Mouse (Mus musculus) left cerebral cortex, adult 8-10 months (tissue): ENCODE measurements around the gene Islr. TPM values are rescaled to one million over a fixed set of nuclear protein-coding genes. Genes with fewer than 3 reads are reported as not detected.

Source experiments
- DNase-seq, 2 experiments: peaks; one replicate each; pipeline ENCODE4 v3.0.0; 2022; ENCODE audit warnings: low spot score in 2 of 2
- microRNA-seq, 2 experiments: library from miRNA; unstranded; fragments of <30 nt; microRNA quantifications; one replicate each; pipeline ENCODE4 v1.2.0; 2022
- total RNA-seq, 4 experiments: library from RNA; stranded (reverse); gene quantifications; 2 replicates each; pipeline ENCODE4 v1.2.4; 2022

The Islr gene
- total RNA-seq, 4 experiments from 2014 or later = 14.8 to 23.4 (median 18.9) TPM

DNA sequence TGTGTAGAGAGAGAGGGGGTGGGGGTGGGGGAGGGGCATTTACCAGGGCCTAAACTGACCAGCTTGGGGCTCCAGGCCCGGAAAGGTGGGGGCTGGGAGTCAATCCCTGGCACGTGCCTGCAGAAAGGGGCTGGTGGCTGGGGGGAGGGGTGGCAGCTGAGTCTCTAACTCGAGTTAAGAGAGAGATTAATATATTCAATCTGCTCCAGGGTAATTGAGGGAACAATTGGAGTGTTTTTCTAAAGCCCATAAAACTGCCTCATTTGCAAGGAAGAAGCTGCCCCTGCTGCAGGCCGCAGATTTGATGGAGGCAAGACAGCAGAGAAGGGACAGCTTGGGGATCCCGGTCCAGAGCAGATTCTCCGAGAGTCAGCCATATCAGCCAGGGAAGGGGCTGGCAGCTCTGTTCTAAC, 91.2 kb downstream of the Islr start:
- no peak for DNase-seq

DNA sequence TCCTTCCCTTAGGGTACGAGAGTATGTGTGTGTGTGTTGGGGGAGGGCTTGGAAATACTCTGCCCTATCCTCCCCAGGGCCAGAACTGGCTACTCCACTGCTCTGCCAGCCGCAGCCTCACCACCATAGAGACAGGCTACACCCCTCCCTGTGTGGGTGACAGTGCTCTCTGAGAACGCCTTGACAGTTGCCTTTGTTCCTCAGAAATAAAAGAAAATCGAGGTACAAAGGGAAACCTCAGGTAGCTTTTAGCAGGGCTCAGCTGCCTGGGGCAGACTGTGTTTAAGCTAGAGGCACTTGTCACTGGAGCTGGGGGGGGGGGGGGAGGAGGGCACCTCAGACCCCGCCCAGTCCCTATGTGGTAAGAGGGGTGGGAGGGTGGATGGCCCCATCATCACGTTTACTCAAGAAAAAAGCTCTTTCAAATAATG, 91.8 kb downstream of the Islr start:
- no peak for DNase-seq

DNA sequence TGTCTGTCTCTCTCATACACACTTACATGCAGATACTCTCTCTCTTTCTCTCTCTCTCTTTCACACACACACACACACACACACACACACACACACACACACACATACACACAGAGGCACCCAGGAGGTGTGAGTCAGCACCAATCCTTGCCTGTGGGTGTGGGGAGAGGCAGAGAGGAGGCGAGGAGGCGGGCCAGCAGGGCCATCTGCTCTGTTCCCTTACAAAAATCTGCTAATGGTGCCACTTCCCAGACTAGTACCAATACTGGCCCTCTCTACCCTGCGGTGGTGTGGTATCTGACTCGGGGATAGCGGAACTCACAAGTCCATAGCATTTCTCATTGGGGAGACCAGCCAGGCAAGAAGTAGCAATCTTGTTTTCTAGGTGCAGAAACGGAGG, 92.7 kb downstream of the Islr start:
- peak; percentile 58 to 91 for DNase-seq

- DNase-seq = no peak
These were observed 93.3 kb downstream of the Islr start for GRCm38 (mm10) chr9:58110787-58111186.

- no peak for DNase-seq
These were observed 96.6 kb downstream of the Islr start for GRCm38 (mm10) chr9:58107494-58107893.

Small RNA genes within 50 kb of the gene (microRNA-seq; reads per million reads assigned to microRNA genes)
- 0 reads per million in 2 experiments for gene Mir6385

Other genes starting within 250 kb of the Islr start
- 1 to 10 TPM; 1.6 to 5.0 (median 2.9) TPM for gene Cyp11a1, start 197.9 kb downstream of the Islr start, total RNA-seq
- gene Stra6, start 140.5 kb downstream of the Islr start, total RNA-seq = 10 to 100 TPM; 11.4 to 13.9 (median 11.7) TPM
- 1 to 10 TPM; 1.1 to 2.3 (median 1.6) TPM for gene Ccdc33, start 85.5 kb downstream of the Islr start, total RNA-seq
- 10 to 100 TPM; 63.9 to 73.8 (median 69.4) TPM for gene Islr2, start within 50 bp of the Islr start, total RNA-seq
- gene Pml, start 45.5 kb upstream of the Islr start, total RNA-seq = 10 to 100 TPM; 15.3 to 20.3 (median 17.5) TPM
- 10 to 100 TPM; 65.6 to 69.4 (median 67.4) TPM for gene Stoml1, start 48.9 kb upstream of the Islr start, total RNA-seq
- 1 to 10 TPM; 1.8 to 3.0 (median 2.3) TPM for gene Loxl1, start 108.9 kb upstream of the Islr start, total RNA-seq
- gene Tbc1d21, start 166.1 kb upstream of the Islr start, total RNA-seq = not detected